Mouse (Mus musculus): Measurements from ENCODE around the gene Zfp326. TPM values are rescaled to one million over a fixed set of nuclear protein-coding genes. Genes with fewer than 3 reads are reported as not detected.
A peak's percentile ranks its signal among the peaks of the same experiment; 100 is the strongest.

Zfp326 gene
- total and polyA plus RNA-seq, 2 experiments from 2014 or later, result 30.5 to 40.8 TPM

DNA sequence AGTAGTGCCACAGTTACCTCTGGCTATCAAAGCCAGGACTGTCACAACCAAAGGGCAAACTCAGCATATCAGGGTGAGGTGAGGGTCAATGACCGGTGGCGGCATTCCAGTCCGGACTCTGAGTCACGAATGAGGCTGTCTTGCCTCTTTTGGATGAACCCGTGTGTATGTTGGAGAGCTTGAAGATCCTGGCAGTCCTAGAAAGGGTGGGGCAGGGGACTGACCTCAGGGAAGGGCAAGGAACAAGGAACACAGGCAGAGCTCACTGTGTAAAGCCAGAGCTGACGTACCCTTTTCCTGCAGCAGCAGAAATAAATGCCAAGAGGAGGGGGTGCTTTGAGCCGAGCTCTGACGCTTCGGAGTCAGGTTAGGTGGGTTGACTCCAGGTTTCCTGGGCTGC lies 40.4 kb upstream of the Zfp326 start:
- 83% methylated on average over 9 of the region's 9 CpGs for WGBS

DNA sequence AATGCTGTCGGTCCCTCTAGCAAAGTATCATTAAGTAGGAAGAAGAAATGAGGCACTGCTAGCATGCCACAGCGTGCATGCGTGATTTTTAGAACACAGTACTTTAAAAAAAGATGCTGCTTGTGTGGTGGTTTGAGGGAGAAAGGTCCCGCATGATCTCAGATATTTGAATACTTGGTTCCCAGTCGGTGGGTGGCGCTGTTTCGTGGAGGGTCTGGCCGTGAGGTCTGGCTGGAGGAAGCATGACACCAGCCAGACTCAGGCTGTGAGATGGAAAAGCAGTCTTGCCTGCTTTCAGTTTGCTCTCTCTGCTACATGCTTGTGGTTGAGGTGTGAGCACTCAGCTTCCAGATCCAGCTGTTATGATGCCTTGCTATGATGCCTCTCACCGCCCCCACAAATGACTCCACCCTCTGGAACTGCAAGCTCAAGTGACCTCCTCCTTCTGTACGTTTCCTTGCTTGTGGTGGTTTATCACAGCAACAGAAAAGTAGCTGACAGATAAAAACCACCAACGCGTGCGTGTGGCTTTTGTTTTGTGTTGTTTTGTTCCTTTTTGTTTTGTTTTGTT lies 36.5 kb upstream of the Zfp326 start:
- no peak for TF ChIP-seq CTCF (IDR thresholded peaks at IDR 0.05)
- Histone ChIP-seq H3K4me3 (ENCODE audit: low read depth, low read length) (no peak overlapping the region), H3K27me3 (ENCODE audit: insufficient read depth, low read length) (no peaks in the 10 kb centered on the region), H3K4me2 (ENCODE audit: low read depth, low read length, poor library complexity, severe bottlenecking) (no peak overlapping the region), H3K36me3 (ENCODE audit: insufficient read depth, low read length) (no peaks in the 10 kb centered on the region), H3K9me3 (ENCODE audit: low read length) (no peaks in the 10 kb centered on the region), H3K9ac (replicated peaks; ENCODE audit: low read length, poor library complexity, severe bottlenecking) (no peak overlapping the region), H3K27ac (ENCODE audit: low read depth, low read length) (no peak overlapping the region), H3K4me1 (ENCODE audit: insufficient read depth, low read length) (no peaks in the 10 kb centered on the region)
- 77% methylated on average over 13 of the region's 13 CpGs for WGBS
- ATAC-seq (ENCODE audit: low FRiP score) (no peak), DNase-seq (ENCODE audit: low spot score) (no peak)

More for the DNA sequence above, 40.4 kb upstream of the Zfp326 start:
- H3K4me1 ChIP-seq (ENCODE audit: insufficient read depth, low read length), result no peaks in the 10 kb centered on the region
- H3K9me3 ChIP-seq (ENCODE audit: low read length), result no peaks in the 10 kb centered on the region
- ATAC-seq (ENCODE audit: low FRiP score), result no peak
- H3K27me3 ChIP-seq (ENCODE audit: insufficient read depth, low read length), result no peaks in the 10 kb centered on the region
- DNase-seq (ENCODE audit: low spot score), result no peak
- no peak overlapping the region for H3K27ac ChIP-seq (ENCODE audit: low read depth, low read length)
- no peak for TF ChIP-seq CTCF (IDR thresholded peaks at IDR 0.05)
- H3K4me3 ChIP-seq (ENCODE audit: low read depth, low read length), result no peak overlapping the region
- H3K9ac ChIP-seq (replicated peaks; ENCODE audit: low read length, poor library complexity, severe bottlenecking), result no peak overlapping the region
- H3K4me2 ChIP-seq (ENCODE audit: low read depth, low read length, poor library complexity, severe bottlenecking), result no peak overlapping the region
- no peaks in the 10 kb centered on the region for H3K36me3 ChIP-seq (ENCODE audit: insufficient read depth, low read length)

DNA sequence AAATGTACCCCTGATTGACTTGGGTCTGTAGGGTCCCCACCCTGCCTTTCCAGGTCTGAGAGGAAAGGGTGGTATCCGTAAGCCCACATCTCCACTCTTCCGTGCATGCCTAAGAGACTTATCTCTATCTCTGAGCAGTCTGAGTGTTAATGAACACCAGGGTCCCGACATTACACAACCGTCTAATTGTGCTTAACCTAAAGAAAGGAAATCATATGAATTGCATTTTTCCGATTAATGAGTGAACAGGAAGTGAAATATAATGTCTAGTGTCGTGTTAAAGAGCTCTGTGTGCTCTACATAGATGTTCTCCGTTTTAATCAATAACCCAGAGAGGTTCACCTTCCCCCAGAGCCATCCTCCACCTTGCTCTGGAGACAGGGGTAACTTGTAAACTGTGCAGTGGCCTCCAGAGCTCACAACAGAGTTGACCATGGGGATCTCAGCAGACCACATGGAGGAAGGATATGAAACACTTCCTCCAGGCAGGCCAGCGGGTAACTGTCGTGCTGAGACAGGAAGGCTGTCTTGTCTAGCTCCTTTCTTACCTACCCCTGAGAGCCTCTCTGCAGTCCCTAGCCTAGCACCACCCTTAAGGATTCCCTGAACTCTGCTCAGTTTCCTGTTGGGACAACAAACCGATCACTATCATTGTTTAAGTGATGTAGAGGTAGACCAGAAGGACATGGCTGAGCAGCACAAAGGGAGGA lies 32.2 kb upstream of the Zfp326 start:
- DNase-seq (ENCODE audit: low spot score) (no peak), ATAC-seq (ENCODE audit: low FRiP score) (no peak)
- no peak overlapping the region for H3K27ac ChIP-seq (ENCODE audit: low read depth, low read length)
- no peaks in the 10 kb centered on the region for H3K27me3 ChIP-seq (ENCODE audit: insufficient read depth, low read length)
- H3K4me2 ChIP-seq (ENCODE audit: low read depth, low read length, poor library complexity, severe bottlenecking), result no peak overlapping the region
- H3K4me1 ChIP-seq (ENCODE audit: insufficient read depth, low read length), result no peaks in the 10 kb centered on the region
- WGBS, result 93% methylated on average over 10 of the region's 10 CpGs
- H3K9ac ChIP-seq (replicated peaks; ENCODE audit: low read length, poor library complexity, severe bottlenecking), result no peak overlapping the region
- no peaks in the 10 kb centered on the region for H3K36me3 ChIP-seq (ENCODE audit: insufficient read depth, low read length)
- H3K4me3 ChIP-seq (ENCODE audit: low read depth, low read length), result no peak overlapping the region
- no peak for TF ChIP-seq CTCF (IDR thresholded peaks at IDR 0.05)
- no peaks in the 10 kb centered on the region for H3K9me3 ChIP-seq (ENCODE audit: low read length)

DNA sequence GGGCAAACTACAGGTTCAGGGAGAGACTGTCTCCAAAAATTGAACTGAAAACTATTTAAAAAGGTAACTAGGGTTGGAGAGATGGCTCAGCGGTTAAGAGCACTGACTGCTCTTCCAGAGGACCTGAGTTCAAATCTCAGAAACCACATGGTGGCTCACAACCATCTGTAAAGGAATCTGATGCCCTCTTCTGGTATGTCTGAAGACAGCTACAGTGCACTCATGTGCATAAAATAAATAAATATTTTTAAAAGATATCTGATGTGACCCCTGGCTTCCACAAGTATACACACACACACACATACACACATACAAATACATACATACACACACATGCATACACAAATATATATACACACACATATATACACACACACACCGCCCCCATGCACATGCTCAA lies 31.3 kb upstream of the Zfp326 start:
- Histone ChIP-seq H3K4me2 (ENCODE audit: low read depth, low read length, poor library complexity, severe bottlenecking) (no peak overlapping the region), H3K27ac (ENCODE audit: low read depth, low read length) (no peak overlapping the region), H3K4me3 (ENCODE audit: low read depth, low read length) (no peak overlapping the region), H3K9me3 (ENCODE audit: low read length) (no peaks in the 10 kb centered on the region), H3K4me1 (ENCODE audit: insufficient read depth, low read length) (no peaks in the 10 kb centered on the region), H3K27me3 (ENCODE audit: insufficient read depth, low read length) (no peaks in the 10 kb centered on the region), H3K9ac (replicated peaks; ENCODE audit: low read length, poor library complexity, severe bottlenecking) (no peak overlapping the region), H3K36me3 (ENCODE audit: insufficient read depth, low read length) (no peaks in the 10 kb centered on the region)
- ATAC-seq (ENCODE audit: low FRiP score) (no peak), DNase-seq (ENCODE audit: low spot score) (no peak)
- TF ChIP-seq CTCF (IDR thresholded peaks at IDR 0.05), result peak; percentile 29; the same call in 1 of the 2 replicates
- WGBS, result 97% methylated on average over 2 of the region's 2 CpGs

DNA sequence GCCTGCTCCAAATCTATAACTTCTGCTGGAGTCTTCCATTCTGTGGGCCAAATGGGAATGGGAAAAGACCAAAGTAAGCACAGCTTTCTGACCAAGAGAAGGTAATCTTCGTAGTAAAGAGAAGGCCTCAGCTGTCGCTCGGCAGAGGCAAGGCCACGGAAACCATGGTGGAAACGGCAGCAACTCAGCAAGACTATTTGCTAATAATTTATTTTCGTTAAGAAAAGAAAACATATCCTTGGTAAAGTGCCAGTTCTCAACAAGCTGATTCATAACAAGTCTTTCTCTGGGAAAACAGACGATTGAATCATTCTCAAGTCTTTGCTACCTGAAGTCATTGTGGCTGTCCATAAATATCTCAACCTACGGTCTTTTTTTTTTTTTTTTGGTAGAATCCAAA lies 28.6 kb upstream of the Zfp326 start:
- Histone ChIP-seq H3K4me2 (ENCODE audit: low read depth, low read length, poor library complexity, severe bottlenecking) (no peak overlapping the region), H3K36me3 (ENCODE audit: insufficient read depth, low read length) (no peaks in the 10 kb centered on the region), H3K27me3 (ENCODE audit: insufficient read depth, low read length) (no peaks in the 10 kb centered on the region), H3K4me3 (ENCODE audit: low read depth, low read length) (no peak overlapping the region), H3K9me3 (ENCODE audit: low read length) (no peaks in the 10 kb centered on the region), H3K27ac (ENCODE audit: low read depth, low read length) (no peak overlapping the region), H3K9ac (replicated peaks; ENCODE audit: low read length, poor library complexity, severe bottlenecking) (no peak overlapping the region), H3K4me1 (ENCODE audit: insufficient read depth, low read length) (no peaks in the 10 kb centered on the region)
- WGBS, result 81% methylated on average over 8 of the region's 8 CpGs
- no peak for ATAC-seq (ENCODE audit: low FRiP score)
- no peak for TF ChIP-seq CTCF (IDR thresholded peaks at IDR 0.05)
- no peak for DNase-seq (ENCODE audit: low spot score)

DNA sequence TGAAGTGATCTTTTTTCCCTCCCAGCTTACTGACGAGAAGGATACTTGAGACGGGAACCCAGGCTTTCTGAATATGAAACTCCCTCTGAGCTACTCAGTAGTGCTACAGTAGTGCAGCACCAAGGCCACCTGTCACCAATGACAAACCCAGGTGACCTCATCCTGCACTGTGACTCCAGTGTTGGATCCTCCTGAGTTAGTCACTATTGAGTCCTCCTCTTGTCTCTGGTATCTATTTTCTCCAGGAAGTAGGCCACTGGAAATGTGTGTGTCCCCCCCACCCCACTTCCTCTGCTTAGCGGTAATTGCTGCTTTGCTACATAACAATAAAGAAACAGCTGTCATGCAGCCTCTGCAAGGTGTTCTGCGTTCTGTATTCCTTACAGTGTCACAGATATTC lies 27.1 kb upstream of the Zfp326 start:
- no peak for TF ChIP-seq CTCF (IDR thresholded peaks at IDR 0.05)
- Histone ChIP-seq H3K4me3 (ENCODE audit: low read depth, low read length) (no peak overlapping the region), H3K27ac (ENCODE audit: low read depth, low read length) (no peak overlapping the region), H3K9me3 (ENCODE audit: low read length) (no peaks in the 10 kb centered on the region), H3K36me3 (ENCODE audit: insufficient read depth, low read length) (no peaks in the 10 kb centered on the region), H3K4me2 (ENCODE audit: low read depth, low read length, poor library complexity, severe bottlenecking) (no peak overlapping the region), H3K4me1 (ENCODE audit: insufficient read depth, low read length) (no peaks in the 10 kb centered on the region), H3K27me3 (ENCODE audit: insufficient read depth, low read length) (no peaks in the 10 kb centered on the region), H3K9ac (replicated peaks; ENCODE audit: low read length, poor library complexity, severe bottlenecking) (no peak overlapping the region)
- 78% methylated on average over 4 of the region's 4 CpGs for WGBS
- no peak for DNase-seq (ENCODE audit: low spot score)
- ATAC-seq (ENCODE audit: low FRiP score), result no peak

Measured in midbrain, postnatal 0 days (tissue).